ENCODE assay signal across 23 mouse cellular contexts in the genomic region with DNA sequence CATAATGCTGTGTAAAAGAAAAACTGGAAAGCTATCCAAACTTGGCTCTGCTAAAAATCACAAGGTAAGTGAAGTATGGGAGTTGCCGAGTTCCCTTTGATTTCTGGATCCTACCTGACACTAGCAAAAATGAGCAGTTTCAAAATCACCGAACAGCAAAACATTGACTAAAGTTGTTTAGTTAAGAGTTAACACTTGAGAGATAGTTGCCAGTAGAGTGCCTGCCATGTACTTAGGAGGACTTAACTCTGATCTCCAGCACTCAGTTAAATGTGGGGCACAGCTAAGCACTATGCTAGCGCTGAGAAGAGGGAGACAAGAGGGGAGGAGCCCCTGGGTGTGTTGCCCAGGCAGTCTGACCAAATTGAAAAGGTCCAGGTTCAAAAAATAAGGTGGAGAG. TPM values are rescaled to one million over a fixed set of nuclear protein-coding genes. Genes with fewer than 3 reads are reported as not detected.
"Had no signal": no experiment of that assay in that cellular context is flagged by ENCODE, and none has a peak within 500 bp of the region (broad histone marks: within the 10 kb centered on the region; RNA-seq: fewer than 3 reads in every experiment).

No protein-coding gene starts in this region.

- H3K9me3 ChIP-seq: intestine, embryonic 15.5 days; limb, embryonic 12.5 days; limb, embryonic 15.5 days; lung, embryonic 15.5 days; megakaryocyte, embryonic 14.5 days; midbrain, embryonic 10.5 days; midbrain, embryonic 13.5 days; neural tube, embryonic 13.5 days had no signal

- ATAC-seq: hindbrain, embryonic 16.5 days; intestine, embryonic 15.5 days; midbrain, embryonic 13.5 days; midbrain, embryonic 16.5 days had no signal

- H3K4me3 ChIP-seq: intestine, embryonic 15.5 days; limb, embryonic 12.5 days; limb, embryonic 15.5 days; lung, embryonic 15.5 days; megakaryocyte, embryonic 14.5 days; midbrain, embryonic 10.5 days; midbrain, embryonic 13.5 days; myocyte; neural tube, embryonic 13.5 days had no signal

- H3K36me3 ChIP-seq: intestine, embryonic 15.5 days; limb, embryonic 12.5 days; limb, embryonic 15.5 days; lung, embryonic 15.5 days; midbrain, embryonic 10.5 days; midbrain, embryonic 13.5 days; neural tube, embryonic 13.5 days had no signal

- H3K9ac ChIP-seq: intestine, embryonic 15.5 days; limb, embryonic 12.5 days; limb, embryonic 15.5 days; liver, embryonic 14.5 days; lung, embryonic 15.5 days; midbrain, embryonic 13.5 days; neural tube, embryonic 13.5 days had no signal

- H3K27ac ChIP-seq: intestine, embryonic 15.5 days; limb, embryonic 12.5 days; limb, embryonic 15.5 days; liver, embryonic 14.5 days; lung, embryonic 15.5 days; midbrain, embryonic 10.5 days; midbrain, embryonic 13.5 days; neural tube, embryonic 13.5 days had no signal

- H3K4me2 ChIP-seq: intestine, embryonic 15.5 days; limb, embryonic 12.5 days; limb, embryonic 15.5 days; lung, embryonic 15.5 days; midbrain, embryonic 13.5 days; neural tube, embryonic 13.5 days had no signal

- H3K27me3 ChIP-seq: intestine, embryonic 15.5 days; limb, embryonic 15.5 days; lung, embryonic 15.5 days; midbrain, embryonic 13.5 days had no signal

- DNase-seq: left cerebral cortex, postnatal 4 days; lung, adult 18-20 months; lung, postnatal 10 days; lung, postnatal 36 days; retina, postnatal 1 day; right cerebral cortex, postnatal 25 days; thymus, adult 18-20 months; thymus, postnatal 14 days; thymus, postnatal 4 days had no signal

RNA-seq across cellular contexts. Expression of gene Gm4952, which starts 1.1 kb away (rescaled TPM):
- polyA plus RNA-seq: limb, embryonic 12.5 days; limb, embryonic 15.5 days; midbrain, embryonic 10.5 days; midbrain, embryonic 13.5 days; midbrain, embryonic 16.5 days; myocyte; neural tube, embryonic 13.5 days; spleen, adult 2 months; testis, adult 2 months had no signal

RNA-seq across cellular contexts. Expression of gene Glyat, which starts 34.4 kb away (rescaled TPM):
- polyA plus RNA-seq: hindbrain, embryonic 16.5 days; limb, embryonic 12.5 days; limb, embryonic 15.5 days; lung, embryonic 15.5 days; midbrain, embryonic 10.5 days; midbrain, embryonic 13.5 days; midbrain, embryonic 16.5 days; myocyte; neural tube, embryonic 13.5 days; spleen, adult 2 months; testis, adult 2 months had no signal
